Mouse (Mus musculus): Measurements from ENCODE around the gene Fam129b.

Fam129b gene

GRCm38 (mm10) chr2:32891278-32891677 is 15.4 kb downstream of the Fam129b start:
- DNase-seq (ENCODE audit: low read depth, low spot score): no peak

GRCm38 (mm10) chr2:32892490-32892889 is 16.6 kb downstream of the Fam129b start:
- no peak for DNase-seq (ENCODE audit: low read depth, low spot score)

GRCm38 (mm10) chr2:32894097-32894496 is 18.2 kb downstream of the Fam129b start:
- no peak for DNase-seq (ENCODE audit: low read depth, low spot score)

- DNase-seq (ENCODE audit: low read depth, low spot score): no peak
Measured at GRCm38 (mm10) chr2:32895606-32896106, 19.7 kb downstream of the Fam129b start.

GRCm38 (mm10) chr2:32896507-32897147 is 20.7 kb downstream of the Fam129b start:
- no peak for DNase-seq (ENCODE audit: low read depth, low spot score)

- no peak for DNase-seq (ENCODE audit: low read depth, low spot score)
Measured at GRCm38 (mm10) chr2:32898983-32899382, 23.1 kb downstream of the Fam129b start.

- DNase-seq (ENCODE audit: low read depth, low spot score): no peak
Measured at GRCm38 (mm10) chr2:32902126-32902525, 26.2 kb downstream of the Fam129b start.

- DNase-seq (ENCODE audit: low read depth, low spot score): no peak
Measured at GRCm38 (mm10) chr2:32903470-32903869, 27.6 kb downstream of the Fam129b start.

- DNase-seq (ENCODE audit: low read depth, low spot score): no peak
Measured at GRCm38 (mm10) chr2:32904637-32905036, 28.7 kb downstream of the Fam129b start.

GRCm38 (mm10) chr2:32905297-32905696 is 29.4 kb downstream of the Fam129b start:
- DNase-seq (ENCODE audit: low read depth, low spot score): no peak

- DNase-seq (ENCODE audit: low read depth, low spot score): no peak
Measured at GRCm38 (mm10) chr2:32907442-32907841, 31.5 kb downstream of the Fam129b start.

GRCm38 (mm10) chr2:32908272-32908671 is 32.4 kb downstream of the Fam129b start:
- no peak for DNase-seq (ENCODE audit: low read depth, low spot score)

- DNase-seq (ENCODE audit: low read depth, low spot score): no peak
Measured at GRCm38 (mm10) chr2:32908796-32909195, 32.9 kb downstream of the Fam129b start.

- DNase-seq (ENCODE audit: low read depth, low spot score): no peak
Measured at GRCm38 (mm10) chr2:32911639-32912182, 35.8 kb downstream of the Fam129b start.

GRCm38 (mm10) chr2:32912210-32912804 is 36.4 kb downstream of the Fam129b start:
- DNase-seq (ENCODE audit: low read depth, low spot score): peak; percentile 89

GRCm38 (mm10) chr2:32914362-32914761 is 38.4 kb downstream of the Fam129b start:
- no peak for DNase-seq (ENCODE audit: low read depth, low spot score)

GRCm38 (mm10) chr2:32914896-32915295 is 39.0 kb downstream of the Fam129b start:
- no peak for DNase-seq (ENCODE audit: low read depth, low spot score)

- peak; percentile 77 for DNase-seq (ENCODE audit: low read depth, low spot score)
Measured at GRCm38 (mm10) chr2:32917526-32917925, 41.6 kb downstream of the Fam129b start.

GRCm38 (mm10) chr2:32918391-32918790 is 42.5 kb downstream of the Fam129b start:
- DNase-seq (ENCODE audit: low read depth, low spot score): no peak

GRCm38 (mm10) chr2:32921235-32921634 is 45.3 kb downstream of the Fam129b start:
- DNase-seq (ENCODE audit: low read depth, low spot score): no peak

GRCm38 (mm10) chr2:32921801-32922380 is 46.0 kb downstream of the Fam129b start:
- DNase-seq (ENCODE audit: low read depth, low spot score): no peak

- DNase-seq (ENCODE audit: low read depth, low spot score): no peak
Measured at GRCm38 (mm10) chr2:32922564-32922963, 46.6 kb downstream of the Fam129b start.
